Mouse (Mus musculus) small intestine, adult 2 months (tissue): ENCODE measurements around the gene Anapc16. TPM values are rescaled to one million over a fixed set of nuclear protein-coding genes. Genes with fewer than 3 reads are reported as not detected.

Source experiments
- H3K27ac ChIP-seq: fragments of 200-500 bp; 2 replicates; pipeline ENCODE4 v1.5.1; 2012; ENCODE audit warnings: low read depth, low read length, control low read depth, inconsistent platforms; ENCODE audit not compliant: insufficient read depth
- H3K27me3 ChIP-seq: fragments of 200-500 bp; 2 replicates; pipeline ENCODE4 v1.6.1; 2012; ENCODE audit warnings: mild to moderate bottlenecking, moderate library complexity, low read length, inconsistent platforms; ENCODE audit not compliant: control insufficient read depth, insufficient read depth
- H3K36me3 ChIP-seq: fragments of 200-500 bp; 2 replicates; pipeline ENCODE4 v1.6.1; 2012; ENCODE audit warnings: mild to moderate bottlenecking, low read length, control low read depth, inconsistent platforms; ENCODE audit not compliant: control insufficient read depth, insufficient read depth
- H3K4me1 ChIP-seq: fragments of 200-500 bp; 2 replicates; pipeline ENCODE4 v1.6.1; 2012; ENCODE audit warnings: low read length, inconsistent platforms, mixed read lengths; ENCODE audit not compliant: control insufficient read depth, insufficient read depth, insufficient read length
- H3K4me3 ChIP-seq: fragments of 200-500 bp; 2 replicates; pipeline ENCODE4 v1.5.1; 2012; ENCODE audit warnings: low read depth, mild to moderate bottlenecking, control low read depth, inconsistent platforms, low read length, moderate library complexity
- CTCF ChIP-seq: fragments of 200-500 bp; IDR thresholded peaks from 2 replicates; pipeline ENCODE4 v1.5.1; 2012; ENCODE audit warnings: low read depth, mild to moderate bottlenecking, control low read depth, inconsistent platforms, low read length, moderate library complexity, mixed read lengths; ENCODE audit not compliant: insufficient replicate concordance, insufficient read length; ENCODE audit errors: extremely low read depth
- POLR2A ChIP-seq: fragments of 200-500 bp; IDR thresholded peaks from 2 replicates; pipeline ENCODE4 v1.6.1; 2012; ENCODE audit warnings: low read depth, mild to moderate bottlenecking, control low read depth, inconsistent platforms, low read length, moderate library complexity
- WGBS: fragments of 180-500 bp; shearing (Covaris S2); methylation state at CpG from one replicate; pipeline ENCODE4 v1.1.7; 2018; 5-methylcytosine and 5-hydroxymethylcytosine counted together
- polyA plus RNA-seq: library from polyadenylated mRNA; depleted of rRNA; stranded (reverse); fragments of >200 nt; gene quantifications from 2 replicates; pipeline ENCODE4 v1.2.3, GENCODE M21; 2012

Anapc16 gene
- polyA plus RNA-seq, 1 experiment: 51.4 TPM

GRCm38 (mm10) chr10:59953564-59954039, 49.3 kb downstream of the Anapc16 start:
- 39% methylated on average over 7 of the region's 7 CpGs for WGBS
- Histone ChIP-seq H3K27me3 (no peaks in the 10 kb centered on the region), H3K4me3 (no peak overlapping the region), H3K36me3 (peaks cover 6% of the 10 kb centered on the region), H3K27ac (no peak overlapping the region), H3K4me1 (peaks cover 17% of the 10 kb centered on the region)
- no peak for TF ChIP-seq CTCF
- TF ChIP-seq POLR2A: no peak

- Histone ChIP-seq H3K4me1 (peaks cover 22% of the 10 kb centered on the region), H3K27me3 (no peaks in the 10 kb centered on the region), H3K36me3 (peaks cover 6% of the 10 kb centered on the region), H3K27ac (no peak overlapping the region), H3K4me3 (peak overlapping the region; percentile 67; the same call in 1 of the 2 replicates)
- no peak for TF ChIP-seq POLR2A
- 44% methylated on average over 16 of the region's 16 CpGs for WGBS
Measured at GRCm38 (mm10) chr10:59952781-59953563, 50.0 kb downstream of the Anapc16 start.

DNA sequence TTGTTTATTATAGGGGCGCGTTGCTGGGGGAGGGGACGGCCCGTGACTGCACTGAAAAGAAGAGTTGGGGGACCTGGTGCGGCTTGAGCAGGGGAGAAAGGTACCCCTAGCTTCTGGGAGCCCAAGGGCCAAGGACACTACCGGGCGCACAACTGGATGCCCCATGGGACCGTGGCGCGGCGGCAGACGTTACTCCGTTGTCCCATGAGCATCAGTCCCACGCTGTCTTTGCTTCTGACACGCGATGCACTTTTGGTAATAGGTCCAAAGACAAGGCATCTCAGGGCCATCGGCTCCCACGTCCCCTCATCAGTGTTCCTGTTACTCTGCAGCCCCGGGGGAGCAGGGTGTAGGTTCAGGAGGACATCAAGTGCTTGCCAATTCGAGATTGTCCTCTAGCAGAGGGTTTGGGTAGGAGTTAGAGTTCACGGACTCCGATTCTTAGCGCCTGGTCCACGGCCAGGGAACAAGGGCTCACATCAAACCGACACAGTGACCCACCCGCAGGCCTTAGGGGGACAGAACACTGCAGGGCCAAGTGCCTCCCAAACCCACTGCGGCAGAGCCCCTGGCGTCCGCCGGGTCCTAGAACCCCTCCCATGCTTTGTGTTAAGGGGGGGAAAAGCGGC, 50.7 kb downstream of the Anapc16 start:
- Histone ChIP-seq H3K4me1 (peaks cover 22% of the 10 kb centered on the region), H3K27me3 (no peaks in the 10 kb centered on the region), H3K36me3 (peaks cover 6% of the 10 kb centered on the region), H3K27ac (peak overlapping the region; percentile 79), H3K4me3 (peak overlapping the region; percentile 67)
- WGBS: under 1% methylated on average over 31 of the region's 31 CpGs
- TF ChIP-seq CTCF (no peak), POLR2A (no peak; the same call in 1 of the 2 replicates)

GRCm38 (mm10) chr10:59951211-59952151, 51.5 kb downstream of the Anapc16 start, which contains the start of gene Ddit4:
Gene Ddit4 (minus strand): TSS chr10:59951834.
- Histone ChIP-seq H3K36me3 (peaks cover 6% of the 10 kb centered on the region), H3K4me1 (peaks cover 22% of the 10 kb centered on the region), H3K27ac (peak within 1 kb of the TSS; percentile 92), H3K4me3 (peak within 1 kb of the TSS; percentile 90), H3K27me3 (no peaks in the 10 kb centered on the region)
- TF ChIP-seq CTCF (no peak), POLR2A (peak; percentile 100)
- under 1% methylated on average over 76 of the region's 76 CpGs for WGBS

GRCm38 (mm10) chr10:59950716-59951191, 52.2 kb downstream of the Anapc16 start:
- H3K36me3 ChIP-seq: peaks cover 6% of the 10 kb centered on the region
- 0 out of 2 replicates have a peak, but pooled peaks have one; percentile 29 for TF ChIP-seq CTCF
- no peak; the same call in 1 of the 2 replicates for TF ChIP-seq POLR2A
- WGBS: 2% methylated on average over 23 of the region's 23 CpGs
- H3K27ac ChIP-seq: peak overlapping the region; percentile 92
- H3K27me3 ChIP-seq: no peaks in the 10 kb centered on the region
- H3K4me3 ChIP-seq: peak overlapping the region; percentile 90
- H3K4me1 ChIP-seq: peaks cover 22% of the 10 kb centered on the region

DNA sequence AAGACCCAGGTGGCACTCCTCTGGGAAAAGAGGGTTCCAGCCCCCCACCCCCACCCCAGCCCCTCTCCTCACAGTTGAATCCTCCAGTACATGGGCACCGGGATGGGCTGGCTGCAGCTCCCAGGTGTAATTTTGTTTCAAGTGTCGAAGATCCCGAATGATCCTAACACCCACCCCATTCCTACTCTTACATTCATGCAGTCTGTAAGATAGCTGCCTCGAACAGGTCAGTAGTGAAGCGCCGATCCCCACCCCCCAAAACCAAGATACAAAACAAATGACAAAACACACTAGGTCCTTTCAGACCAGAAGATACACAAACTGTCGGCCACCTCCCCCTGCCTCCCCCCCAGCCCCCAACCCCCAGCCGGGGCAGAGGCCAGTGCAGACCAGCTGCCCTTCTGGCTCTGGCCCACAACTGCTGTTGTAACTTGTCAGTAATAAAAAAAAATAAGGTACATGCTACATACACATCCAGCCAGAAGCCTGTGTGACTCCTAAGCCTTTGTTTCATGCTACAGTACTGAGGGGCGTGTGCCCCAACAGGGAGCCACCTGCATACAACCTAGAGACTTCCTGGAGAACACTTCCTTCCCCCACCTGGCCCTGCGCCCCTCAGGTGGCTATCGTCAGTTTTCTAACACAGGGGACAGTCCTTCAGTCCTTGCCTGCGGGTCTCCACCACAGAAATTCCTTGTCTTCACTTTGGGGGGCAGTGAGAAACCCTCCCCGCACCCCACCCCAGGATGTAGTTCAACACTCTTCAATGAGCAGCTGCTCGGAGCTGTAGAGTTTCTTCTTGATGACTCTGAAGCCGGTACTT, 52.9 kb downstream of the Anapc16 start:
- TF ChIP-seq POLR2A: no peak
- no peak for TF ChIP-seq CTCF
- H3K36me3 ChIP-seq: peaks cover 6% of the 10 kb centered on the region
- H3K4me1 ChIP-seq: peaks cover 22% of the 10 kb centered on the region
- H3K4me3 ChIP-seq: peak overlapping the region; percentile 90
- WGBS: 18% methylated on average over 15 of the region's 15 CpGs
- H3K27ac ChIP-seq: peak overlapping the region; percentile 92
- H3K27me3 ChIP-seq: no peaks in the 10 kb centered on the region
